ENCODE assay signal across 12 mouse cellular contexts in the genomic region with DNA sequence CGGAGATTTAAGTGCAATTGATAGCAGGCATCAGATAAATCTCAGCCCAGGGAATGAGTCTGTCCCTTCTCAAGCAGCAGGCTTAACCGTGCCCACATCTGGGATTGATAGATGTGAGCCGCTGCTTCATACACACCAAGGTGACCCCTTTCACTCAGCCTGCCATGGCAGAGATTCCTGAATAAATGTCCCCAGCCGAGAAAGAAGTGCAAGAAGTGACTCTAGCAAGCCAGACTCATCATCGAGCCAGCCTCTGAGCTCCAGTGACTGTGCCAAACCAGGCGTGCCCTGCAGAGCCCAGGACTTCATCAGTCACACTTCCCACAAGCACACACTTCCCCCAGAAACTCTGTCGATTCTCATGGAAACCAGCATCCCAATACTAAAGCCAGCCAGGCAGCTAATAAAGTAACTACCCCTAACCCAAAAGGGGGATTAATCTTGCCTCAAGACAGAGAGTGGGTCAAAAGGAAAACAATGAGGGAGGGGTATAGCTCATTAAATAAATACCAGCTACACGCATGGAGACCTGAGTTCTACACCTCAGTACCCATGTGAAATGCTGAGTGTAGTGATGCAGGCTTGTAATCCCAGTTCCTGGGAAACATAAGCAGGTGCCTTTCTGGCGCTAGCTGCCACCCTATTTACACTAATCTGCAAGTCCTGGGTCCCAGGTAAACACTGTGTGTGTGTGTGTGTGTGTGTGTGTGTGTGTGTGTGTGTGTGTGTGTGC.
DNase-seq lines count a peak whose midpoint lies in the region; ATAC-seq and TF ChIP-seq lines count a peak whose summit lies in the region.
"Had no signal": no experiment of that assay in that cellular context is flagged by ENCODE, and none has a peak within 500 bp of the region (broad histone marks: within the 10 kb centered on the region; RNA-seq: fewer than 3 reads in every experiment).

No protein-coding gene starts in this region.

- WGBS in kidney, embryonic 14.5 days, result 19% methylated on average over 9 of the region's 9 CpGs
- 44% methylated on average over 9 of the region's 9 CpGs for WGBS in hindbrain, postnatal 0 days

- TF ChIP-seq CTCF in hindbrain, postnatal 0 days (IDR thresholded peaks at IDR 0.05; ENCODE audit: low read depth), result no peak

- intact Hi-C loops in left cerebral cortex, postnatal 14 days (cut with DNase I), result no loop called here

- no peak for DNase-seq in kidney, adult 18-20 months
- DNase-seq in embryo, embryonic 9.5 days (ENCODE audit: extremely low spot score), result peak; percentile 27
- peak; percentile 31 for DNase-seq in hindbrain, postnatal 0 days (ENCODE audit: low spot score)
- peak; percentile 61 for DNase-seq in mesoderm, embryonic 11.5 days (ENCODE audit: low read depth, low spot score)
- DNase-seq in Muller cell, postnatal 12 days (ENCODE audit: inconsistent ontology term), result no peak
- DNase-seq in heart, adult 9 months (ENCODE audit: low spot score in 2 of 2), result no peak
- DNase-seq in left cerebral cortex, postnatal 14 days (ENCODE audit: low spot score in 2 of 2), result no peak
- DNase-seq: gastrocnemius, postnatal 36 days; heart, postnatal 14 days; lung, adult 2 months had no signal

- H3K4me1 ChIP-seq in kidney, embryonic 14.5 days (ENCODE audit: control insufficient read depth, insufficient read depth, low read length), result peaks cover 11% of the 10 kb centered on the region; the same call in 1 of the 2 replicates
- no peaks in the 10 kb centered on the region for H3K4me1 ChIP-seq in hindbrain, postnatal 0 days (ENCODE audit: insufficient read depth, low read length)

- no peaks in the 10 kb centered on the region for H3K36me3 ChIP-seq in kidney, embryonic 14.5 days (ENCODE audit: control insufficient read depth, insufficient read depth, low read length)
- no peaks in the 10 kb centered on the region for H3K36me3 ChIP-seq in hindbrain, postnatal 0 days (ENCODE audit: insufficient read depth, low read length)

- no peak overlapping the region for H3K4me2 ChIP-seq in kidney, embryonic 14.5 days (replicated peaks; ENCODE audit: low read depth, low read length)
- H3K4me2 ChIP-seq in hindbrain, postnatal 0 days (ENCODE audit: low read depth, low read length), result no peak overlapping the region

- peak; percentile 86 for ATAC-seq in kidney, embryonic 14.5 days (ENCODE audit: low FRiP score, low TSS enrichment)
- ATAC-seq in hindbrain, postnatal 0 days, result no peak
- ATAC-seq: CD4-positive, CD25-positive, alpha-beta regulatory T cell, adult 4 months had no signal

- H3K9ac ChIP-seq in kidney, embryonic 14.5 days (ENCODE audit: low read depth, low read length), result no peak overlapping the region
- H3K9ac ChIP-seq in hindbrain, postnatal 0 days (replicated peaks; ENCODE audit: low read length), result no peak overlapping the region

- H3K4me3 ChIP-seq in kidney, embryonic 14.5 days (ENCODE audit: low read length), result no peak overlapping the region
- H3K4me3 ChIP-seq in hindbrain, postnatal 0 days (ENCODE audit: low read length), result no peak overlapping the region

- no peaks in the 10 kb centered on the region for H3K9me3 ChIP-seq in kidney, embryonic 14.5 days (ENCODE audit: control insufficient read depth, low read length)
- no peaks in the 10 kb centered on the region for H3K9me3 ChIP-seq in hindbrain, postnatal 0 days (ENCODE audit: low read length)

- no peaks in the 10 kb centered on the region for H3K27me3 ChIP-seq in kidney, embryonic 14.5 days (ENCODE audit: control insufficient read depth, insufficient read depth, low read length)
- H3K27me3 ChIP-seq in hindbrain, postnatal 0 days (ENCODE audit: insufficient read depth, low read length), result no peaks in the 10 kb centered on the region

- H3K27ac ChIP-seq in kidney, embryonic 14.5 days (ENCODE audit: low read depth, low read length), result peak overlapping the region; percentile 78; the same call in 1 of the 2 replicates
- no peak overlapping the region for H3K27ac ChIP-seq in hindbrain, postnatal 0 days

Comparison
In these comparisons a context has a peak if more than half of its experiments do, and no peak if none do; other contexts are left out.
1. DNase-seq: peak in embryo, embryonic 9.5 days (single experiment), hindbrain, postnatal 0 days (single experiment) and mesoderm, embryonic 11.5 days (single experiment); none in kidney, adult 18-20 months (single experiment), Muller cell, postnatal 12 days (single experiment), heart, adult 9 months (0 of 2) and left cerebral cortex, postnatal 14 days (0 of 2).